Mouse (Mus musculus): Measurements from ENCODE around the gene Olfr571. TPM values are rescaled to one million over a fixed set of nuclear protein-coding genes. Genes with fewer than 3 reads are reported as not detected.

Olfr571 gene
- not detected for total RNA-seq (2021)

DNA sequence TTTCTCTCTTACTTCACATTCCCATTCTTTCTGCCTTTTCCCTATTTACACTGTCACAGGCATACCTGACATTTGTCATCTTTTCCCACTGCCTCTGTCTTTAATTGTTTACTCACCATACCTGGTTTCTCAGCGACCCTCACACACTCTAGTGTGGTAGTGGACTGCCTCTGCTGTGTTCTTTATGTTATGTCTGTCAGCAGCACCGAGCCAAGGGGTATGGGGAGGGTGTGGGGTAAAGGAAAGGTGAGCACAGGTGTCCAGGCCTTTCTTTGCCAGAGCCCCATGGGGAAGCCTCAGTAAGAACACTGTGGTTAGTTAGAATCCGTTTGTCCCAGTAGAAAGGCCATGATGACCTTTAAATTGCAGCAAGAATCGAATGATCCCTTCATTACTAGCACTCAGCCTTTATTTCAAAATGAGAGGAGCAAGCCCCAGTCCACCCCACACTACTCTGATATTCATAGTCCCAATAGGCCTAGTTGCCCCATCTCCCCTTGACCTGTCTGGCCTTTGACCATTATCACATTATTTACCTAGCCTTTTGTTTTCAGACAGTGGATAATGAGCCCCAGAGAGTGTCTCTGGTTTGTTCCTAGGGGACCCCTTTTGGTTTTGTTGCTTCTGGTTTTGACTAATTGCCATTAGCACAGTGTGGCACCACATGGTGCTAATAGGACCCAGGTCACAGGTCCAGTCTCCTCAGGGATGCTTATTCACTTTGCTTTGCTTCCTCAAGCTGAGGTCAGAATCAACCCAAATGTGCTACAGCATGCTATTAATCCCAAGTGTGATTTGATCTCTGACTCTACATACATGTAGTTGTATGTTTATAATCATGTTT, at the start of gene Olfr571:
Olfr571 (minus strand) TSS at position 505 of the 844 bp plus-strand sequence.
- intact Hi-C loops (cut with DNase I), result loop anchor here (10.0 kb wide), 2 partner anchors 162 to 222 kb away; partner anchors contain the start of genes Olfr557, Olfr560 and Olfr78
- DNase-seq, result no peak

DNA sequence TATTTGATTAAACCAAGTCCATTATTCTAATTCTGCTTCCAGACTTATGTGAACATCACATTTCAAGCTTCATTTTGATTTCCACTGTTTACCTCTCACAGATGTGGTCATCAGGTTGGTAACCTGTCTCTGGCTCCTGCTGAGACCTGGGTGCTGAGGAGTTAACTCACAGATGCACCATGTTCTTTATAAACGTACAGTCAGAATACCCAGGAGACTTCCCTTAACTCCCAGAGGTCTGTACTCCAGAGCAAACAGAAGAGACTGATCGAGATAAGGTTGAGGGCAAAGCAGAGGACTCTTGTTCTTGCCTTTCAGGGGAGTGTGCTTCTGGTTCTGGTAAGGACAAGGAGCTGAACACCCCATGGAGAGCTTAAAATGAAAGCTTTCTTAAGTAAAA, 45.0 kb upstream of the Olfr571 start, which contains the start of gene Olfr576:
Olfr576 (plus strand) TSS at position 301 of the 400 bp plus-strand sequence.
- no peak for DNase-seq
- intact Hi-C loops (cut with DNase I), result no loop called here

DNA sequence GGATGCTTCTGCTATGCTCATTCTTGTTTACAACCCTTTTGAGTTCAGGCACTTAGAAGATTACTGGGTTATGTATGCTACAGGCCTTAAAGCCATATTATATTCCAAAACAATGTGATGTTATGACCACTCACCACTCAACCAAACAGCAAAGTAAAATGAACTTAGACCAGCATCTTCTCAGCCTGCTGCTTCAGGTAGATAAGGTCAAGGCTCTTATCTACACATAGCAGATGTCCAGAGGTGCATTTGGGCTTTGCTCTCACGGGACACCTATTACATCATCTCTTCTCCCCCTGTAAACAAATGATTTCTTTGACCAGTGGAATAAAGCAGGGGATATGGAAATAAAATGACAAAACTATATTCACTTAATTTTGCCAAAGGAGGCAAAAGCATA, 41.3 kb upstream of the Olfr571 start, which contains the start of gene Olfr575:
Olfr575 (minus strand) TSS at position 183 of the 400 bp plus-strand sequence.
- intact Hi-C loops (cut with DNase I), result no loop called here
- no peak for DNase-seq

DNA sequence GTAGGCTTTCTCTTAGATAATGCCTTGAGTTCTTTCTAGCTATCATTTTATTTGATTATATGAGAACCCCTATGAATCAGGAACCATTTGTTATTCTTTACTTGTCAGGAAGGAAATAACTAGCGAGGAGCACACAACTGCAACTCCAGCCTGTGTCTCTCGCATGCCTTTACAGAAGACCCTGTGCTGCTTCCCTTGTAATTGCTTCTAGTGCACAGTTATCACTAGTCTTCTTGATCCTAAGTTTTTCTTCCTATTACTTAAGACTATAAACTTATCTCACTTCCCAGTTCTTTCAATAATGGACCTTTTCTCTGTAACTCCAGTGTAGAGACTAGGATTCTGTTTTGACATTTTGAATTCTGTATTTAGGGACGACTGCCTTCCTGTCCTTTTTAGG, 40.8 kb upstream of the Olfr571 start:
- intact Hi-C loops (cut with DNase I), result no loop called here
- no peak for DNase-seq

DNA sequence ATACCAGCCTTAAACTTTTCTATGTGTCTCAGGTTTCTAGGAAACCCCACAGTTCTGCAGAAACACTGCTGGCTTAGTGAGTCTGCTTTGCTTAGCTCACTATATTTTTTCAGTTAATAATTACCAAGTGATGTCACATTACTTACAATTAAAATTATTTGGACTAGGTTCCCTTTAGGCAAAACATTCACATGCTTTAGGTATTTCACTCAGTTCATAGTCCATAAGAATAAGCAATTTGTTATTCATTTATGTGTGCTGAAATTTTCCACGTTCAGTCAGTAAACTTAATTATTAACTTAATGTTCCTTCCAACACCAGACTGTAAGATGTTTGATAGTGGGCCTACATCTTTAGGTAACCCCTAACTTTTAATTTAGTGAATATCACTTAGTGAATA, 33.4 kb upstream of the Olfr571 start:
- DNase-seq, result no peak
- intact Hi-C loops (cut with DNase I), result no loop called here

DNA sequence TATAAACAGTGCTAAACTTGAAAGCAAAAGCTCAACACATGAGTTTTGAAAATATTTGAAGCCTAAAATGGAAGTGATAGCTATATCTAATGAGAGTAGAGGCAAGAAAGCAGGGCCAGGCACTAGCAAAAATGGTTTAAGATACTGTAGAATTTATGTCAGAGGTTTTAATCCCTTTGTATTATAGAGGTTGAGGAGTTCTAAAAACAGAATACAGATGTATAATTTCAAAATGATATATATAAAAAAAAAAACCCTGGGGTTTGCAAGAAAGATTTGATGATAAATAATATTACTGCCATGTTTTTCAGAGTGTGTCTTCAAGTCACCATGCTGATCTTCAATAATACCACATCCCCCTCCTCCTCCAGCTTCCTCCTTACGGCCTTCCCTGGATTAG, 30.8 kb upstream of the Olfr571 start, which contains the start of gene Olfr574:
Olfr574 (plus strand) TSS at position 301 of the 400 bp plus-strand sequence.
- intact Hi-C loops (cut with DNase I), result no loop called here
- DNase-seq, result no peak

DNA sequence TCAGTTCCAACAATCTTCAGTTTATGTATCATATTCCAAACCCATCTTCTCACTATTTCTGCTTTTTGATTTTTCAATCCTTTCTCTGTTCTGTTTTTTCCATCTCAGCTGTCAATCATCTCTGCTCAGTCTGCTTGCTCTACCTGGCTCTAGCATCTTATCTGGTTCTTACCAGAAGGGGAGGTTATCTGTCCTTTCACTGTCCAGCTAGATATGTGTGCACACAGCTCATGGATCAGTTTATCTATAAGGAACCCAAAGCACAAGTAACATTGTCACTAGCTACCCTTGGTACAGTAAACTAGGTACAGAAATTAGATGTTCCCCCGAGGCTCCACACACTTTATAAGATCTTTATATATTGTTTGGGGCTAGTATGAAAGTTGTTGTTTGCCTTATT, 26.1 kb upstream of the Olfr571 start:
- no peak for DNase-seq
- intact Hi-C loops (cut with DNase I), result no loop called here

DNA sequence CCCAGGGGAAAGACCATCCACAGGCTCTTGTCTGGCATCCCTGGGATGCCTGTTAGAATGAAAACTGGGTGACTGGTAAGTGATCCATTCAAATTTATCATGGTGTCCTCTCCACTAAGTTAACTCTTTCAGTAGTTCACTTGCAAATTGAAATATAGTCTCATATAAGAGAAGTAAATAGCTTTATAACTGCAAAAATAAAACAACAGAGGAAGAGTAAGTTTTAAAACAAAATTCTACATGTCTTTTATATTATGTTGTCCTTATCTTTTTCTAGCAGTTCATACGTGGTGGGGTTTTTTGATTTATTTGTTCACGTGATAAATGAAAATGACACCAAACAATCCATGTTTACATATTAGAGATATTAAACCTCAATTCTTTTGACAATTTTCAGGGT, 25.1 kb upstream of the Olfr571 start, which contains the start of gene Olfr573-ps1:
Olfr573-ps1 (minus strand) TSS at position 101 of the 400 bp plus-strand sequence.
- DNase-seq, result no peak
- intact Hi-C loops (cut with DNase I), result no loop called here

DNA sequence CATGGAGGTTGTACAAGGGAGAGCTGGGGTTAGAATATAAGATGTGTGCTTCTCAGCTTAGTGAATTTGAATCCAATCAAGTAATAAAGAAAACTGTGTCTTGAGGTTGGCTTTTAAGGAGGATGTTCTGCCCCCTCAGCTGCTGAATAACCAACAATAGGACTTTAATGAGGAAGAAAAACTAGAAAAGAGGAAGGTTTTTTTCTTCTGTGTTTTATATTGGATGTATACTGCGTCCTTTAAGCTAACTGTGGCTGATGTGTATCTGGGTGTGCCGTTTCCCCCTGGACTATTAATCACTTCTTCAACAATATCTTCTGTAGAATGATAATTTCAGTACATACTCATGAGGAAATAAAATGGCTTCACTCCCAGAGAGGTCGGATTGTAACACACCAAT, 9.8 kb upstream of the Olfr571 start:
- intact Hi-C loops (cut with DNase I), result no loop called here
- no peak for DNase-seq

DNA sequence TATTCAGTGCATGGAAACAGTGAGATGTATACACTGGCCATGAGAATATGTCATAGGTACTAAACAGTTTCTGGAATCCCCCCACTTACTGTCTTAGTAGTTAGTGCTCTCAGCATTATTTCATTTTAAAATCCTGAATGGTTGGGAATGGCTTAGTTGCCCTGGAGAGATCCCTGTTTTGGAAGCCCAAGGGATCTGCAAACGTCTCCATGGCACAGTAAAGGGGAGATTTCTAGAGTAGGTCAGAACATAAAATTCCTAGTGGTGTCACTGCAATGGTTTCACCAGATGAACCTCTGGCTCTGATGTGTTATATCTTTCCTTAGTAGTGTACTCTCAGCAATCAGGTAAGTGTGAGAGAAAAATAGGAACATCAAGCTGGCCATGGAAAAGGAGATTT, 6.8 kb upstream of the Olfr571 start, which contains the start of gene Olfr572:
Olfr572 (plus strand) TSS at position 301 of the 400 bp plus-strand sequence.
- DNase-seq, result no peak
- intact Hi-C loops (cut with DNase I), result no loop called here

DNA sequence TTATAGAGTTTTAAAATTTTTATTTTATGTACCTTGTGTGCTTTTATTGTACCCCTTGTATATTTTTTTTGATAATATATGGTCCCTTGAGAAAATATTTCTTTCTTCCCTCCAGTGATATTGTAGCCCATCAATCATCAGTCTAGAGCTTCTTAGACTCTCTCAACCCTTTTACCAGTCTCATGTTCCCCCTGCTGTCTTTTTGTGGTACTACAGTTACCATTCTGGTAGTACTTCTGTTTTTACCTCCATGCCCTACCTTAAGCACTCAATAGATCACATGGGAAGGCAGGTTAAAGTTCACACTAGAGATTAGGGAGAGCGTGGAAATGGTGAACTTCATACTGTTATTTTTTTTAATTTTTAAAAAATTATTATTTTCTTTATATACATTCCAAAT, 2.3 kb upstream of the Olfr571 start:
- DNase-seq, result no peak

DNA sequence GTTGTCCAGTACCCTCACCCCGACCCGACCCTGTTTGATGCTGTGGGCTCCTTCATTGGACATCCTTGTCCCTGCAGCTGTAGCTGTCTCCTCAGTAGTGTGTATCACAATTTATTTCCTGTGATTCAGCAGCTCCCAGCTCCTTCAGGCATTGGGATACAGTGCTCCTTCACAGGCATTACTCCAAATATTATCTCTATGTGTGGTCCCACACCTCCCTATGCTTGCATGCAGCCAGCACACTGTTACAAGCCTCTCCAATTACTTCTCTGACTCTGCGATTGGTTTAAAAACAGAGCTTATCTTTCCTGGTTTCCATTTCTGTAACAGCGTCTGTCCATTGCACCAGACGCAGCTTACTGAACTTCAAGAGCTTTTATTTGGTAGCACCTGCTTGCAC, 931 bp downstream of the Olfr571 start:
- intact Hi-C loops (cut with DNase I), result loop anchor here (10.0 kb wide), 2 partner anchors 162 to 222 kb away; partner anchors contain the start of genes Olfr557, Olfr560 and Olfr78
- DNase-seq, result no peak

More for the DNA sequence above, 2.3 kb upstream of the Olfr571 start:
- intact Hi-C loops (cut with DNase I), result loop anchor here (1.0 to 10.0 kb wide), 4 partner anchors 165 to 406 kb away; partner anchors contain the start of genes Olfr556, Olfr557, Olfr560 and Olfr78

DNA sequence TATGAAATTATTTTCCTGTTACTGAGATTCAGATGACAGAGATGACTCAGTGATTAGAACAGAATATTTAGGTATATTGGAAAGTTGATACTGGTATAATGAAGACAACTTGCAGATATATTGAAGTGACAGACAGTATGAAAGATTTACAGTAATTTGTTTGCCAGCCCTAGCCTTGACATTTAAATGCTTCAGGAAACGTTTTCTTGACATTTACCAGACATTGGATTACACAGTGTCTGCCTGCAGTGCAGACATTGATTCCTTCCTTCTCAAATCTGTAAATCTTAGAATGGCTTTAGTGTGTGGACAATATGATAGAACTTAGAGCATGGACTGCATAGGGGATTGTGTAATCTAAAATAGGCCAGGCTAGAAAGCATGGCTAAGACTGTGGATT, 2.1 kb downstream of the Olfr571 start:
- no peak for DNase-seq
- intact Hi-C loops (cut with DNase I), result loop anchor here (10.0 kb wide), 2 partner anchors 160 to 220 kb away; partner anchors contain the start of genes Olfr557, Olfr560 and Olfr78

DNA sequence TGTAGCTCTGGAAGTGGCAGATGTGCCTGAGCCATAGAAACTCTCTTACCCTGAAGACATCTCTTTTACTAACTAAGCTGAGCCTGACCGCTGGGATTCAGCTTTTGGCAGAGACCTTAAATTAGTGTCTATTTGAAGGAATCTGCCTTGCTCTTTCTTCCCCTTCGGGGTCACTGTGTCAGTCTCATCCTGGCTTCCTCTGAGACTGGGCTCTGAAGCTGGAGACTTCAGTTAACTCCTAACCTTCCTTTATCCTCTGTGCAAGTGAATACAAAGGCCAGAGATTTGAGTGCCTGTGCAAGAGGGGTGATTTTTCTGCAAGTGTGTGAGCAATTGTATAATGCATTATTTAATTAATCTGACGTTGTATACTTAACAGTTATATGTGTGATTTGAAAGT, 26.6 kb downstream of the Olfr571 start, which contains the start of gene Olfr569:
Olfr569 (minus strand) TSS at position 101 of the 400 bp plus-strand sequence.
- no peak for DNase-seq
- intact Hi-C loops (cut with DNase I), result no loop called here

DNA sequence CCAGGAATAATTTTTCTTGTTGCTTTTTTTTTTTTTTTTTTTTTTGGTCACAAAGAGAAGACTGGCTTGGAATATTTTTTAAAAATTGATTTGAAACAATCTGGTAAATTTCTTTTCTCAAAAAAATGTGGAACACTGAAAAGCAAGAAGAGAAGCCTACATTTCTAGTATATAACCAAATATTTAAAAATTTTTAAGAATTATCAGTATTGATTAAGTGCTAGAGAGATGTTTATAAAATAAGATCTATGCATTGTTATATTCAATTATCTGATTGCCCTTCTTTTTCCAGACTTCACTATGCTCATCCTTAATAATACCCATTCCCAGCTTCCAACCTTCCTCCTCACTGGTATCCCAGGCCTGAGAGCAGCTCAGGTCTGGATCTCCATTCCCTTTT, 40.5 kb downstream of the Olfr571 start, which contains the start of gene Olfr568:
Olfr568 (plus strand) TSS at position 301 of the 400 bp plus-strand sequence.
- intact Hi-C loops (cut with DNase I), result no loop called here
- DNase-seq, result no peak

DNA sequence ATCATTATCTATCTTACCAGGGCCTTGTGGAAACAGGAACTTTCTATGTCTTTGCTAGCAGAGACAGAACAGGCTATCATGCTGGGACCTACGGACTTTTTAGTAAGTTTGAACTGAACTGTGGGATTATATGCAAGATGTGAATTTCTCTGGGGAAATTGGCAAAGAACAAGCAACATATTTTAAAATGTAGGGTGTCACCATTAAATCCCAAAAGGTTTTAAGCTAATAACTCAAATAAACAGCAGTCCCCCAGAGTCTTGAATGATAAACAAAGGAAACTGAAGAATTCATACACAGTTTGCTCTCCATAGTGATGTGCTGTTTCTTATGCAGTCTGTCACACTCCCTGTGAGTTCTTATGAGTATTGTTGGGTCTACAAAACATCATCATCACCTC, 58.7 kb downstream of the Olfr571 start, which contains the start of gene Olfr566:
Olfr566 (minus strand) TSS at position 101 of the 400 bp plus-strand sequence.
- intact Hi-C loops (cut with DNase I), result no loop called here
- no peak for DNase-seq

DNA sequence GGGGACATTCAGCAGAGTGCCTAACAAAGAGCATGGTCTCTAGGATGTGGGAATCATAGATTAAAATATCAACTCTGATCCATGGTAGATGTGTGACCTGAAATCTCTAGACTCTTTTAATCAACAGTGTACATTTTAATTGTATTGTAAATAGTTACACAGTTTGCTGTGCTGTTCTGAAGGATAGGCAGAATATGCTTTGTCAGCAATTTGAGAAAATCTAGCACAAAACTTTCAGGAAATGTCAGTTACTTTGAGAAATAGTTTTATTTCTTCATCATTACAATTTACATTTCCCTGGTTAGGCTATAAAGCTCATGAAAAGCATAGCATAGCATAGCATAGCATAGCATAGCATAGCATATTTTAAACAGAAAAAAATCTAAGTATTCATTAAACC, 61.5 kb downstream of the Olfr571 start:
- intact Hi-C loops (cut with DNase I), result no loop called here
- DNase-seq, result no peak
